Mouse (Mus musculus): ENCODE data around the gene Get4.

- no peak for TF ChIP-seq CTCF (IDR thresholded peaks at IDR 0.05; ENCODE audit: low read depth)
- no peak for TF ChIP-seq EP300 (optimal IDR thresholded peaks at IDR 0.05)
Measured at GRCm38 (mm10) chr5:139290467-139291259, 38.5 kb downstream of the Get4 start.
